Mouse (Mus musculus) forebrain, embryonic 14.5 days (tissue): ENCODE measurements around the gene Cdh11. TPM values are rescaled to one million over a fixed set of nuclear protein-coding genes. Genes with fewer than 3 reads are reported as not detected.

Source experiments
- ATAC-seq: fragments of 200-750 bp; cut with Nextera tagmentation; 2 replicates; pipeline ENCODE4 v1.8.0; 2017; ENCODE audit warnings: mild to moderate bottlenecking, moderate library complexity
- DNase-seq: peaks from one replicate; pipeline ENCODE4 v3.0.0-alpha.2; 2015; ENCODE audit warnings: low spot score
- H3K27ac ChIP-seq: fragments of 300-500 bp; sonication (generic); 2 replicates; pipeline ENCODE4 v1.5.1; 2014; ENCODE audit warnings: low read depth, mild to moderate bottlenecking, control low read depth, low read length, moderate library complexity
- H3K27me3 ChIP-seq: fragments of 300-500 bp; sonication (generic); replicated peaks from 2 replicates; pipeline ENCODE4 v1.6.1; 2014; ENCODE audit warnings: low read length, control low read depth, mixed read lengths; ENCODE audit not compliant: control insufficient read depth, insufficient read depth
- H3K36me3 ChIP-seq: fragments of 300-500 bp; sonication (generic); 2 replicates; pipeline ENCODE4 v1.6.1; 2014; ENCODE audit warnings: low read length, control low read depth; ENCODE audit not compliant: control insufficient read depth, insufficient read depth
- H3K4me1 ChIP-seq: fragments of 300-500 bp; sonication (generic); 2 replicates; pipeline ENCODE4 v1.6.1; 2014; ENCODE audit warnings: antibody characterized with exemption, low read length, control low read depth; ENCODE audit not compliant: control insufficient read depth, insufficient read depth
- H3K4me2 ChIP-seq: fragments of 300-500 bp; sonication (generic); 2 replicates; pipeline ENCODE4 v1.6.1; 2014; ENCODE audit warnings: mild to moderate bottlenecking, control low read depth, low read length
- H3K4me3 ChIP-seq: fragments of 300-500 bp; sonication (generic); 2 replicates; pipeline ENCODE4 v1.5.1; 2014; ENCODE audit warnings: low read depth, low read length, control low read depth
- H3K9ac ChIP-seq: fragments of 300-500 bp; sonication (generic); 2 replicates; pipeline ENCODE4 v1.6.1; 2014; ENCODE audit warnings: mild to moderate bottlenecking, low read length, control low read depth, moderate library complexity
- H3K9me3 ChIP-seq: fragments of 300-500 bp; sonication (generic); replicated peaks from 2 replicates; pipeline ENCODE4 v1.6.1; 2016; ENCODE audit warnings: low read length, control low read depth, mixed read lengths; ENCODE audit not compliant: control insufficient read depth
- WGBS: fragments of 180-500 bp; shearing (Covaris S2); extraction: QIAGEN DNeasy Blood & Tissue Kit; methylation state at CpG from one replicate; pipeline ENCODE4 v1.1.7; 2014; 5-methylcytosine and 5-hydroxymethylcytosine counted together
- microRNA-seq: library from miRNA; unstranded; fragments of <30 nt; microRNA quantifications from one replicate; pipeline ENCODE4, GENCODE M21; 2016
- polyA plus RNA-seq: library from polyadenylated mRNA; unstranded; fragments of >200 nt; fragmentation: Nextera tagmentation; extraction: Ambion mirVana; gene quantifications from 2 replicates; pipeline ENCODE4 v1.2.1, GENCODE M21; 2014

The Cdh11 gene
- polyA plus RNA-seq, 1 experiment from 2014 or later = 33.6 TPM

GRCm38 (mm10) chr8:102596523-102596922 is 188.9 kb downstream of the Cdh11 start:
- WGBS = 74% methylated on average over 3 of the region's 3 CpGs
- DNase-seq (no peak), ATAC-seq (no peak)

GRCm38 (mm10) chr8:102593899-102594298 is 191.5 kb downstream of the Cdh11 start:
- no peak for ATAC-seq
- 90% methylated on average over 6 of the region's 6 CpGs for WGBS
- no peak overlapping the region for H3K4me3 ChIP-seq

More at GRCm38 (mm10) chr8:102596523-102596922, 188.9 kb downstream of the Cdh11 start:
- Histone ChIP-seq H3K36me3 (no peaks in the 10 kb centered on the region), H3K4me1 (no peaks in the 10 kb centered on the region), H3K4me2 (no peak overlapping the region), H3K4me3 (no peak overlapping the region), H3K27ac (no peak overlapping the region), H3K9me3 (no peaks in the 10 kb centered on the region), H3K9ac (no peak overlapping the region), H3K27me3 (no peaks in the 10 kb centered on the region)

More at GRCm38 (mm10) chr8:102593899-102594298, 191.5 kb downstream of the Cdh11 start:
- Histone ChIP-seq H3K4me2 (no peak overlapping the region), H3K4me1 (no peaks in the 10 kb centered on the region), H3K27me3 (no peaks in the 10 kb centered on the region), H3K27ac (no peak overlapping the region), H3K36me3 (no peaks in the 10 kb centered on the region), H3K9me3 (no peaks in the 10 kb centered on the region), H3K9ac (no peak overlapping the region)
- no peak for DNase-seq

Small RNAs within 50 kb of the gene (microRNA-seq; reads per million reads assigned to microRNA genes)
- gene Gm26301 = not detected
